Mouse (Mus musculus) ES-Bruce4 (cell line): ENCODE data around the gene Map3k5. TPM values are rescaled to one million over a fixed set of nuclear protein-coding genes. Genes with fewer than 3 reads are reported as not detected.

Source experiments
- H3K27ac ChIP-seq: 2 replicates; pipeline ENCODE4 v1.5.1; 2012; ENCODE audit warnings: low read length, inconsistent platforms; ENCODE audit not compliant: insufficient read depth
- H3K27me3 ChIP-seq: 2 replicates; pipeline ENCODE4 v1.6.1; 2012; ENCODE audit warnings: mild to moderate bottlenecking, low read length, inconsistent platforms; ENCODE audit not compliant: control insufficient read depth, poor library complexity, insufficient read depth, severe bottlenecking
- H3K36me3 ChIP-seq: 2 replicates; pipeline ENCODE4 v1.6.1; 2012; ENCODE audit warnings: inconsistent platforms, mild to moderate bottlenecking, low read length, moderate library complexity; ENCODE audit not compliant: control insufficient read depth, poor library complexity, insufficient read depth, severe bottlenecking
- H3K4me1 ChIP-seq: one replicate; pipeline ENCODE4 v1.8.1; 2011; ENCODE audit warnings: low read length; ENCODE audit not compliant: control insufficient read depth, insufficient read depth
- H3K4me3 ChIP-seq: 2 replicates; pipeline ENCODE4 v1.5.1; 2011; ENCODE audit warnings: low read depth, mild to moderate bottlenecking, low read length
- H3K9ac ChIP-seq: 2 replicates; pipeline ENCODE4 v1.6.1; 2012; ENCODE audit warnings: low read depth, mild to moderate bottlenecking, inconsistent platforms; ENCODE audit not compliant: poor library complexity, severe bottlenecking
- H3K9me3 ChIP-seq: replicated peaks from 2 replicates; pipeline ENCODE4 v1.6.1; 2012; ENCODE audit warnings: mild to moderate bottlenecking, low read length, inconsistent platforms; ENCODE audit not compliant: control insufficient read depth, poor library complexity, insufficient read depth, severe bottlenecking
- CTCF ChIP-seq: IDR thresholded peaks from one replicate; pipeline ENCODE4 v1.8.1; 2011; ENCODE audit warnings: low read depth, low read length
- EP300 ChIP-seq: IDR thresholded peaks from 2 replicates; pipeline ENCODE4 v1.6.1; 2011; ENCODE audit warnings: low read depth, low read length; ENCODE audit not compliant: insufficient read depth
- POLR2A ChIP-seq: IDR thresholded peaks from one replicate; pipeline ENCODE4 v1.8.1; 2011; ENCODE audit warnings: low read length; ENCODE audit not compliant: insufficient read depth
- polyA plus RNA-seq: library from polyadenylated mRNA; stranded (reverse); fragments of >200 nt; gene quantifications from 2 replicates; pipeline ENCODE4 v1.2.4, GENCODE M21; 2011; ENCODE audit warnings: low read depth; ENCODE audit not compliant: missing spikeins, insufficient read depth, insufficient read length

Gene Map3k5
- polyA plus RNA-seq, 1 experiment, result 9.7 TPM

GRCm38 (mm10) chr10:19991237-19991865 lies 57.1 kb downstream of the Map3k5 start:
- Histone ChIP-seq H3K4me1 (no peaks in the 10 kb centered on the region), H3K27ac (no peak overlapping the region), H3K27me3 (no peaks in the 10 kb centered on the region), H3K36me3 (no peaks in the 10 kb centered on the region), H3K9me3 (no peaks in the 10 kb centered on the region), H3K4me3 (no peak overlapping the region), H3K9ac (no peak overlapping the region)
- no peak for TF ChIP-seq EP300

- TF ChIP-seq EP300 (no peak), POLR2A (no peak), CTCF (no peak)
- Histone ChIP-seq H3K9ac (no peak overlapping the region), H3K36me3 (no peaks in the 10 kb centered on the region), H3K27me3 (no peaks in the 10 kb centered on the region), H3K9me3 (no peaks in the 10 kb centered on the region), H3K27ac (no peak overlapping the region), H3K4me1 (no peaks in the 10 kb centered on the region), H3K4me3 (no peak overlapping the region)
These were observed 57.6 kb downstream of the Map3k5 start for GRCm38 (mm10) chr10:19991866-19992252.

GRCm38 (mm10) chr10:19994469-19995450 lies 60.5 kb downstream of the Map3k5 start:
- Histone ChIP-seq H3K27me3 (no peaks in the 10 kb centered on the region), H3K27ac (no peak overlapping the region), H3K36me3 (no peaks in the 10 kb centered on the region), H3K4me3 (no peak overlapping the region), H3K4me1 (no peaks in the 10 kb centered on the region), H3K9ac (no peak overlapping the region), H3K9me3 (0 out of 2 replicates have a peak, but pooled peaks cover 2% of the 10 kb centered on the region)
- TF ChIP-seq CTCF, result no peak
- no peak for TF ChIP-seq POLR2A
- no peak for TF ChIP-seq EP300

GRCm38 (mm10) chr10:19996151-19996550 lies 61.9 kb downstream of the Map3k5 start:
- no peaks in the 10 kb centered on the region for H3K36me3 ChIP-seq
- no peak overlapping the region for H3K4me3 ChIP-seq
- no peak overlapping the region for H3K9ac ChIP-seq
- H3K27me3 ChIP-seq, result no peaks in the 10 kb centered on the region
- H3K27ac ChIP-seq, result no peak overlapping the region
- no peak for TF ChIP-seq POLR2A
- TF ChIP-seq CTCF, result no peak
- no peak for TF ChIP-seq EP300
- H3K4me1 ChIP-seq, result peaks cover 2% of the 10 kb centered on the region
- 0 out of 2 replicates have a peak, but pooled peaks cover 2% of the 10 kb centered on the region for H3K9me3 ChIP-seq

- H3K9ac ChIP-seq, result no peak overlapping the region
- no peaks in the 10 kb centered on the region for H3K27me3 ChIP-seq
- no peak for TF ChIP-seq EP300
- no peak for TF ChIP-seq CTCF
- no peak for TF ChIP-seq POLR2A
- H3K27ac ChIP-seq, result no peak overlapping the region
- 0 out of 2 replicates have a peak, but pooled peaks cover 2% of the 10 kb centered on the region for H3K9me3 ChIP-seq
- H3K36me3 ChIP-seq, result no peaks in the 10 kb centered on the region
- H3K4me1 ChIP-seq, result peaks cover 4% of the 10 kb centered on the region
- no peak overlapping the region for H3K4me3 ChIP-seq
These were observed 65.6 kb downstream of the Map3k5 start for GRCm38 (mm10) chr10:19999703-20000407.

GRCm38 (mm10) chr10:20000408-20000770 lies 66.1 kb downstream of the Map3k5 start:
- TF ChIP-seq POLR2A (no peak), EP300 (no peak), CTCF (no peak)
- Histone ChIP-seq H3K9ac (no peak overlapping the region), H3K27ac (no peak overlapping the region; the same call in 1 of the 2 replicates), H3K36me3 (no peaks in the 10 kb centered on the region), H3K4me3 (no peak overlapping the region), H3K4me1 (peaks cover 4% of the 10 kb centered on the region), H3K9me3 (peaks cover 2% of the 10 kb centered on the region; the same call in 1 of the 2 replicates), H3K27me3 (no peaks in the 10 kb centered on the region)
